Mouse (Mus musculus) stomach, embryonic 14.5 days (tissue): Measurements from ENCODE around the gene Ndufa11. TPM values are rescaled to one million over a fixed set of nuclear protein-coding genes. Genes with fewer than 3 reads are reported as not detected.

ENCODE experiments used
- ATAC-seq: fragments of 200-750 bp; cut with Nextera tagmentation; 2 replicates; pipeline ENCODE4 v1.8.0; 2017; ENCODE audit warnings: low read depth, moderate TSS enrichment; ENCODE audit not compliant: insufficient number of reproducible peaks, insufficient read depth, low FRiP score
- H3K27ac ChIP-seq: fragments of 300-500 bp; sonication (generic); 2 replicates; pipeline ENCODE4 v1.5.1; 2014; ENCODE audit warnings: mild to moderate bottlenecking, low read length, moderate library complexity, mixed read lengths
- H3K27me3 ChIP-seq: fragments of 300-500 bp; sonication (generic); 2 replicates; pipeline ENCODE4 v1.6.1; 2014; ENCODE audit warnings: low read length, control low read depth, mixed read lengths; ENCODE audit not compliant: control insufficient read depth, insufficient read depth
- H3K36me3 ChIP-seq: fragments of 300-500 bp; sonication (generic); 2 replicates; pipeline ENCODE4 v1.6.1; 2014; ENCODE audit warnings: mild to moderate bottlenecking, control low read depth, low read length, moderate library complexity, mixed read lengths; ENCODE audit not compliant: control insufficient read depth, insufficient read depth
- H3K4me1 ChIP-seq: fragments of 300-500 bp; sonication (generic); 2 replicates; pipeline ENCODE4 v1.6.1; 2014; ENCODE audit warnings: low read length, control low read depth, mixed read lengths; ENCODE audit not compliant: control insufficient read depth, insufficient read depth
- H3K4me2 ChIP-seq: fragments of 300-500 bp; sonication (generic); replicated peaks from 2 replicates; pipeline ENCODE4 v1.6.1; 2014; ENCODE audit warnings: low read depth, low read length, control low read depth
- H3K4me3 ChIP-seq: fragments of 300-500 bp; sonication (generic); 2 replicates; pipeline ENCODE4 v1.5.1; 2014; ENCODE audit warnings: low read depth, low read length, control low read depth
- H3K9ac ChIP-seq: fragments of 300-500 bp; sonication (generic); replicated peaks from 2 replicates; pipeline ENCODE4 v1.6.1; 2014; ENCODE audit warnings: low read depth, mild to moderate bottlenecking, control low read depth, low read length, moderate library complexity, mixed read lengths
- H3K9me3 ChIP-seq: fragments of 300-500 bp; sonication (generic); 2 replicates; pipeline ENCODE4 v1.6.1; 2016; ENCODE audit warnings: low read depth, low read length, control low read depth; ENCODE audit not compliant: control insufficient read depth
- WGBS: fragments of 180-500 bp; shearing (Covaris S2); extraction: QIAGEN DNeasy Blood & Tissue Kit; methylation state at CpG from one replicate; pipeline ENCODE4 v1.1.7; 2014; 5-methylcytosine and 5-hydroxymethylcytosine counted together
- polyA plus RNA-seq: library from polyadenylated mRNA; unstranded; fragments of >200 nt; fragmentation: Nextera tagmentation; extraction: Ambion mirVana; gene quantifications from 2 replicates; pipeline ENCODE4 v1.2.1, GENCODE M21; 2014

Gene Ndufa11
- polyA plus RNA-seq, 1 experiment from 2014 or later: 502 TPM

DNA sequence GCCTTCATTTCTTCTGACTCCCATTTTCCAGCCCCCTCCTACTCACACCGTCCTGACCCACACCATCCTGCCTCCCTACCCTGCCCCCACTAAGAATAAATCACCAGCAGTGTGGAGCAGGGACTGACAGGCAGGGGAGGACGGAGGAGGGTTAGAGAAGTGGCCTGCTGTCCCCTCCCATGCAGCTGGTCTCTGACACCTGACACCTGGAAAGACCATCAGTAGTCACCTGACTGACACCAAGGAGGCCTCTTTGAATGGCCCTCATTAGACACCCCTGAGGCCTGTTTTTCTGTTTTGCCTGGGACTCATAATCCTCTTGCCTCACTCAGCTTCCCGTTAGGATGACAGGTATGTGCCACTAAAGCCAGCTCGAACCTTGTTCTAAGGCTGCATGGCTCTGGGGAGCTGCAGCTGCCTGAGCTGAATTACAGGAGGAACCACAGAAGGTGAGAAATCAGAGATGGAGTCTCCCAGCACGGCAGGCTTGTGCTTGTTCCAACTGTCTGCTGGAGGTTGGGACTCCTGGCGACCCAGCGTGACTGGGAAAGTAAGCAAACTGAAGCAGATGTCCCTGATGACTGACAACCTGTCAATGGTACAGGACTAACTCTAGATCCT lies 9.6 kb downstream of the Ndufa11 start:
- no peak for ATAC-seq
- peaks cover 9% of the 10 kb centered on the region; the same call in 1 of the 2 replicates for H3K36me3 ChIP-seq
- H3K4me3 ChIP-seq: no peak overlapping the region
- H3K27ac ChIP-seq: peak overlapping the region; percentile 52; the same call in 1 of the 2 replicates
- no peaks in the 10 kb centered on the region for H3K27me3 ChIP-seq
- H3K4me1 ChIP-seq: peaks cover 22% of the 10 kb centered on the region; the same call in 1 of the 2 replicates
- WGBS: 7% methylated on average over 7 of the region's 7 CpGs
- 0 out of 2 replicates have a peak overlapping the region, but pooled peaks have one; percentile 5 for H3K4me2 ChIP-seq
- H3K9ac ChIP-seq: no peak overlapping the region
- peaks cover 3% of the 10 kb centered on the region; the same call in 1 of the 2 replicates for H3K9me3 ChIP-seq

DNA sequence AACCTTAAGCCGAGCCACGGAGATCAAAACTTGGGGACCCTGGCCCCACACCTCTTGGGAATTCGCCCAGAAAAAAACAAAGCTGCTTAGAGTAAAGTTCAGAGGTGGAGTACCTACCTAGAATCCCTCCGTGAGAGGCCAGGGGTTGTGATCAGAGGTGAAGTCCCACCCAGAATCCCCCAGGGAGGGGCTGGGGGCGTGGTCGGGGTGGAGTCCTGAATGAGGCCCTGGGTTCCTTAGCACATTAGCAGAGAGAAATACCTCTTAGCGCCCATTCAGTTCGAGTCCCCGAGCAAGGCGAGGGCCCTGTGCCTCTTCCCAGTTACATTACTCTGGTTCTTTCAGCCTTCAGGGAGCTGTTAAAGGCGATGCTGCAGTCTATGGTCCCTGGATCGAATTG lies 10.1 kb downstream of the Ndufa11 start:
- Histone ChIP-seq H3K9me3 (peaks cover 3% of the 10 kb centered on the region; the same call in 1 of the 2 replicates), H3K27ac (peak overlapping the region; percentile 52; the same call in 1 of the 2 replicates), H3K4me3 (no peak overlapping the region), H3K4me2 (peak overlapping the region; percentile 5; the same call in 1 of the 2 replicates), H3K36me3 (peaks cover 5% of the 10 kb centered on the region; the same call in 1 of the 2 replicates), H3K4me1 (peaks cover 22% of the 10 kb centered on the region; the same call in 1 of the 2 replicates), H3K27me3 (no peaks in the 10 kb centered on the region), H3K9ac (no peak overlapping the region)
- 11% methylated on average over 12 of the region's 12 CpGs for WGBS
- ATAC-seq: peak; percentile 34; the same call in 1 of the 2 replicates

DNA sequence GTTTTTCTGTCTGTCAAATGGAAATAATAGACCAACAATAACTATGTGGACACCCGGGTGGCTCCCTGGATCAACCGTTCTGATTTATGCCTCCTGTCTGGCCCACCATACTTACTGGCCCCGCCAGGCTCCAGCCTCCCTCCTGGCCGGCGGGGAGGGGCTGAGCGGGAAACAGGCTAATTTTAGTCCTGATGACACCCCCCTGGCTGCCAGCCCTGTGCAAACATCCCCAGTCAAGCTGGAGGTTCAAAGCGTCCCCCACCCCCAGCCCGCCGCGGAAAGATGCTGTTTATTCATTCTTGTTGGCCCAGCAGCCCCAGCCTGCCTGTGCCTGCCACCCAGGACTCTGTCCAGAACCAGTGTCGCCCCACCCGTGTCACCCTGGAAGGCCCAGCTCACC lies 10.6 kb downstream of the Ndufa11 start:
- Histone ChIP-seq H3K27ac (peak overlapping the region; percentile 52; the same call in 1 of the 2 replicates), H3K4me2 (peak overlapping the region; percentile 5; the same call in 1 of the 2 replicates), H3K9me3 (peaks cover 3% of the 10 kb centered on the region; the same call in 1 of the 2 replicates), H3K4me3 (no peak overlapping the region), H3K9ac (no peak overlapping the region; the same call in 1 of the 2 replicates), H3K27me3 (no peaks in the 10 kb centered on the region), H3K36me3 (peaks cover 1% of the 10 kb centered on the region; the same call in 1 of the 2 replicates), H3K4me1 (peaks cover 22% of the 10 kb centered on the region; the same call in 1 of the 2 replicates)
- WGBS: 4% methylated on average over 12 of the region's 12 CpGs
- ATAC-seq: peak; percentile 30; the same call in 1 of the 2 replicates

DNA sequence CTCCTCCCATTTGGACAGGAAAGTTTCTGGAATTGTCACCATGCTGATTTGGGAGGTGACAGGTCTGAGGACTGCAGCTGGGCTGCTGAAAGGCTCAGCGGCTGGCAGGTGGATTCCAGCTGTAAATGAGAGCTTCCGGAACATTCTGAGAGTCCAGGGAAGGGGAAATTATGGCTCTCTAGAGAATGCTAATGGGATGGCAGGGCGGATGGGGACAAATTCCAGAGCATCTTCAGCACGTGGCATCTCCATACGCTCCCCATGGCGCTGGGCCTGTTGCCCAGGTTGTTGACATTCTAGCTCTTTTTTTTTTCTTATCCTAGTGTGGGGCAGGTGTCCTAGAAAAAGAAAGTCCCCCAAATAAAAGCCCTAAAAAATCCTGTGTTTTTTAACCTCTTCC lies 11.6 kb downstream of the Ndufa11 start:
- no peak overlapping the region for H3K9ac ChIP-seq
- H3K27ac ChIP-seq: no peak overlapping the region
- no peak overlapping the region for H3K4me3 ChIP-seq
- H3K36me3 ChIP-seq: no peaks in the 10 kb centered on the region
- no peak overlapping the region for H3K4me2 ChIP-seq
- no peaks in the 10 kb centered on the region for H3K27me3 ChIP-seq
- H3K9me3 ChIP-seq: peaks cover 3% of the 10 kb centered on the region; the same call in 1 of the 2 replicates
- ATAC-seq: no peak
- H3K4me1 ChIP-seq: peaks cover 22% of the 10 kb centered on the region; the same call in 1 of the 2 replicates
- WGBS: 46% methylated on average over 6 of the region's 6 CpGs

DNA sequence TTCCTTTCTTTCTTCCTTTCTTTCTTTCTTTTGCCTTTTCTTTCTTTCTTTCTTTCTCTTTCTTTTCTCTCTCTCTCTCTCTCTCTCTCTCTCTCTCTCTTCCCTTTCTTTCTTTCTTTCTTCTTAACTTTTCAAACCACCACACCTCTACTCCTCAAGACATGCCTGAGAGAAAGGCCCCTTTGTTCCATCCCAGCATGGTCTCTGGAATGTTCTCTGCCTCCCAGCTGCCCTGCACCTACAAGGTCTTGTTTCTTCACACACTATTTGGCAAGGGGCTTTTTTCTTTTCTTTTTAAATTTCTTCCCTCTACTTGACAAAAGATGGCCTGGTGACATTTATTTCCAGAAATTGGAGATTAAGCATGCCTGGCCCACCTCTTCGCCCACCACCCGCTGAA lies 12.1 kb downstream of the Ndufa11 start:
- Histone ChIP-seq H3K4me2 (no peak overlapping the region), H3K9me3 (peaks cover 3% of the 10 kb centered on the region; the same call in 1 of the 2 replicates), H3K27ac (no peak overlapping the region), H3K27me3 (no peaks in the 10 kb centered on the region), H3K36me3 (no peaks in the 10 kb centered on the region), H3K4me3 (no peak overlapping the region), H3K9ac (no peak overlapping the region), H3K4me1 (peaks cover 22% of the 10 kb centered on the region; the same call in 1 of the 2 replicates)
- WGBS: 70% methylated on average over 2 of the region's 2 CpGs
- ATAC-seq: no peak

DNA sequence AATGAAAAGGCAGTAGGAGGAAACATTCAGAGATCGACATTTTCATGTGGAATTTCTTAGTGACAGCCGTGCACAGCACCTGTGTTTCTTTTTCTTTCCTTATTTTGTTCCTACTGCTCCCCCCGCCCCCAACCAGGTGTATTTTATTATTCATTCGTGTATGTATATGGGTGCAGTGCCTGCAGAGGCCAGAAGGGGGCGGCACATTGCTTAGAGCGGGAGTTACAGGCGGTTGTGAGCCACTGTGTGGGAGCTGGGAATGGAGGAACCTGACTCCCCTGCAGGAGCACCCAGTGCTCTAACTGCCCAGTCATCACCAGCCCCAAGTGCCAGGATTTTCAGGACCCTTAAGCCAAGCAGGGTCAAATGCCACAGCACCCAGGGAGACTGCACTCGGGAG lies 19.0 kb downstream of the Ndufa11 start:
- WGBS: 40% methylated on average over 8 of the region's 8 CpGs

DNA sequence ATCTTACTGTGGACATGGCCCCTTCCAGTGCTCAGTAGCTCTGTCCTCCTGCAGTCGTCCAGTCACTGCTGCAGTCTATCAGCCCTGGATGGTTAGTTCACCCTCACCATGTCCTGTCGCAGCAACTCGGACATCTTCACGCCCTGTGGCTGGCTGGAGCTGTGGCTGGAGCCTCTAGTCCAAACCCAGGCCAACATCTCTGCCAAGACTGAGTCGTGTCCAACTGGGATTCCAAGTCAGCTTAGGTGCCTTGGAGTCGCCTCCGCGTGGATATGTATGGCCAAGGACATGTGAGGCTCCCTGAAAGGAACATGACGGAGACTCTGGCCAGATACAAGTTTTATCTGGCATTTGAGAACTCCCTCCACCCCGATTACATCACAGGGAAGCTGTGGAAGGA lies 20.7 kb downstream of the Ndufa11 start:
- ATAC-seq: no peak
- Histone ChIP-seq H3K4me2 (no peak overlapping the region), H3K9ac (no peak overlapping the region), H3K27me3 (no peaks in the 10 kb centered on the region), H3K4me1 (peaks cover 2% of the 10 kb centered on the region; the same call in 1 of the 2 replicates), H3K36me3 (no peaks in the 10 kb centered on the region), H3K9me3 (no peaks in the 10 kb centered on the region), H3K27ac (no peak overlapping the region), H3K4me3 (no peak overlapping the region)
- 82% methylated on average over 10 of the region's 10 CpGs for WGBS

More for the DNA sequence above, 19.0 kb downstream of the Ndufa11 start:
- Histone ChIP-seq H3K4me1 (no peaks in the 10 kb centered on the region), H3K9ac (no peak overlapping the region), H3K9me3 (no peaks in the 10 kb centered on the region), H3K27me3 (no peaks in the 10 kb centered on the region), H3K4me3 (no peak overlapping the region), H3K36me3 (no peaks in the 10 kb centered on the region), H3K4me2 (no peak overlapping the region), H3K27ac (no peak overlapping the region)
- no peak for ATAC-seq

DNA sequence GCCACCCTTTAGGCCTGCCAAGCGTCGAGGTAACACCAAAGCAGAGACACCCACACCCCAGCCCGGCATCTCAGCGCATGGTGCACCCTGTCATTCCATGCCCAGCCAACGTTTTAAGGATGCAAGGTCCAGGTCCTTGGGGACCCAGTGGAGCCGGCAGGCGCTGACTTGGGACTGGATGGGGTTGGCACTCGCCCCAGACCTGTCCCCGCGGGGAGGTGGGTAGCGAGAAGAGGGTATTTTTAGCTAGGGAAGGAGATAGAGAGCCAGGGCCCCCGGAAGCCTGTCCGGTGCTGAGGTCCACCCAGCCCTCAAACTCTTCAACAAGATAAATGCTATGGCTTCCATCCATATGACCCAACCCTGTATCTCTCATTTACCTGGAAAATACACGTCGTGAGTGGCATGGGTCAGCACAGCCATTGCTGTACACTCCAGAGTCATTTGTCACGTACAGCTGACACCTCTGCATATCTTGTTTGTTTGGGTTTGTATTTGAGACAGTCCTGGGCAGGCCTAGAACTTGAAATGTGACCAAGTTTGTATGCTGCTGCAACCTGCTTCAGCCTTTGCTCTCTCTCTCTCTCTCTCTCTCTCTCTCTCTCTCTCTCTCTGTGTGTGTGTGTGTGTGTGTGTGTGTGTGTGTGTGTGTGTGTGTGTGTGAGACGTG lies 22.7 kb downstream of the Ndufa11 start:
- H3K9ac ChIP-seq: no peak overlapping the region
- 78% methylated on average over 17 of the region's 17 CpGs for WGBS
- no peak overlapping the region for H3K27ac ChIP-seq

More for the DNA sequence above, 22.7 kb downstream of the Ndufa11 start:
- ATAC-seq: no peak
- no peaks in the 10 kb centered on the region for H3K9me3 ChIP-seq
- H3K36me3 ChIP-seq: no peaks in the 10 kb centered on the region
- H3K4me1 ChIP-seq: peaks cover 2% of the 10 kb centered on the region; the same call in 1 of the 2 replicates
- no peak overlapping the region for H3K4me2 ChIP-seq
- H3K27me3 ChIP-seq: no peaks in the 10 kb centered on the region
- no peak overlapping the region for H3K4me3 ChIP-seq
